Mouse (Mus musculus) urinary bladder, adult 2 months (tissue): ENCODE results near the gene Scn4a. TPM values are rescaled to one million over a fixed set of nuclear protein-coding genes. Genes with fewer than 3 reads are reported as not detected.

Source experiments
- DNase-seq: peaks from one replicate; pipeline ENCODE4 v3.0.0; 2022; ENCODE audit warnings: low spot score
- polyA plus RNA-seq: library from polyadenylated mRNA; depleted of rRNA; stranded (reverse); fragments of >200 nt; gene quantifications from 2 replicates; pipeline ENCODE4 v1.2.3, GENCODE M21; 2012

Scn4a gene
- polyA plus RNA-seq, 1 experiment, result 0.10 TPM

GRCm38 (mm10) chr11:106314333-106314812 is 38.7 kb downstream of the Scn4a start, which contains the start of gene Cd79b:
Cd79b (minus strand) TSS chr11:106314762.
- no peak for DNase-seq

DNA sequence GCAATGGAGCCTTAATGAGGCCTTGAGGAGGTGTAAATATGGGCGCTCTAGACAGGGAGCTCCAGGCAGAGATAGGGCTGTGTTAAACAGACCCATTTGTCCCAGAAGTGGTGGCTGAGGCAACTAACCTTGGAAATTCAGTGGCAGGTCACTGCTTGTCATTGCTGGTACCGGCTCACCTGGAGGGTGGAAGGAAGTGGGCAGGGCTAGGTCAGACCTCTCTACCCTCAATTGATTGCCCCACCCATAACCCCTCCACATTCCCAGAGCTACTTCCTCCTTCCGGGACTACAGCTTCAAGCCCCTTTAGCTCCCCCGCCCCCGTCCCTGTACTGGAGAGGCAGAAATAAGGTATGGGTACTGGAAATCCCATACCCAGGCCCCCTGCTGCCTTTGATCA is 39.6 kb downstream of the Scn4a start:
- DNase-seq, result no peak

GRCm38 (mm10) chr11:106310123-106310522 is 43.0 kb downstream of the Scn4a start:
- DNase-seq, result no peak

- no peak for DNase-seq
Measured at GRCm38 (mm10) chr11:106308162-106308561, 44.9 kb downstream of the Scn4a start.

- DNase-seq, result no peak
Measured at GRCm38 (mm10) chr11:106307432-106307831, 45.7 kb downstream of the Scn4a start.

- DNase-seq, result no peak
Measured at GRCm38 (mm10) chr11:106306758-106307157, 46.3 kb downstream of the Scn4a start.

GRCm38 (mm10) chr11:106306065-106306385 is 47.1 kb downstream of the Scn4a start:
- DNase-seq, result no peak

DNA sequence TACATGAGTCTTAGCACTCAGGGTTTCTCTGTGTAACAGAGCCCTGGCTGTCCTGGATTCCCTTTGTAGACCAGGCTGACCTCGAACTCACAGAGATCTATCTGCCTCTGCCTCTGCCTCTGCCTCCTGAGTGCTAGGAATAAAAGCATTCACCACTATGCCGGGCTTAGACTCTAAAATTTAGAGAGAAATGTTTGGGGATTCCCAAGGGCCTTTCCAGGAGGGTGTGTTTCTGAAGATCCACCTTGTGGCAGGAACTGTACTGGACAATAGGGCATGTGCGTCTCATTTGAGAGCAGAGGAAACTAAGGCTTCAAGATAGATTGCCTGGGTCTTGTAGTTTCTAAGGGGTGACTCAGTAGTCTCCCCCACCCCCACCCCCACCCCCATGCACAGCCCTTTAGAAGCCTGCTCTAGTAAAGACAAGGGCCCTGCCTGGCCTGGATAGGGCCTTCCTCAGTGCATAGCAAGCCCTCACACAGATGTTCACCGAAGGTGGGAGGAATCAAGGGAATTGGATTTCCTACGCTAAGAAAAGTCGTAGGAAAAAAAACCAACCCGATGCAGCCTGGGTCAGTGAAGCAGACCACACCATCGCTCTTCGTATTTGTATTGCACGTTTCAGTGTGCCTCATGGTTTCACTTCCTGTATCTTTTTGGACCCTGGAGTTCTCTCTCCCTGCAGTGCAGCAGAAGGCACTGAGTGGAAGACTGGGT is 47.6 kb downstream of the Scn4a start:
- no peak for DNase-seq

DNA sequence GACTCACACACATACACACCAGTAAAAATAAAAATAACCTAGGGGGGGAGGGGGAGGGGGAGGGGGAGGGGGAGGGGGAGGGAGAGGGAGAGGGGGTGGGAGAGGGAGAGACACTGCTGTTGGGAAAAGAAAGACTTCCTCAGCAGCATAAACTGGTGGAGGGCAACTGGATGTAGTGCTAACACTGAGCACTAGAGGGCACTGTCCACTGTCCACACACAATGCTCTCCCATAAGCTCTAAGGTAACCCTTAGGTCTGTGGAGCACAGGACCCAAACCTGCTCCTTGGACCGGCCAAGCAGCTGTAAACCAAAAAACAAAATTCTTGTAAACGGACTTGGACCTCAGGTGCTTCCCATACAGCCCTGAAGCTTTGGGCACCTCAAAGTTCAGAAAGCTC is 50.5 kb downstream of the Scn4a start:
- no peak for DNase-seq

- DNase-seq, result no peak
Measured at GRCm38 (mm10) chr11:106301765-106302164, 51.3 kb downstream of the Scn4a start, which contains the start of gene Gh. Gh (minus strand) TSS chr11:106301865.

DNA sequence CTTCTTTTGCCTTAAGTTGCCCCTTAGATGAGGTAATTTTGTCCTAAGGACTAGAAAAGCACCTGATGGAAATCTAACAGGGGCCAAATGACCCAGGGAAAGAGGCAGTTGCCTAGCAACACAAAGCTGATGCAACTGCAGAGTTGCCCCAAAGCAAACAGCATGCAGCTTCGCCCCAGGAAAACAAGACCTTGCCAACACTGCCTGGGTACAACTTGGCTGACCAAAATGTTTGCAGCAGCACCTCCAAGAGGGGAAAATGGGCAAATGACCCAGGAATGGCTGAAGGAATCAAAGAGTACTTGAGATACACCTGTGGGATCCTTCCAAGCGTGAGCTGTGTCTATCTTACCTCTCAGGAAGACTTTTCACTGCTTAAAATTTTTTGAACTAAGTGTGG is 61.2 kb downstream of the Scn4a start:
- no peak for DNase-seq

GRCm38 (mm10) chr11:106290376-106290775 is 62.7 kb downstream of the Scn4a start:
- DNase-seq, result no peak

DNA sequence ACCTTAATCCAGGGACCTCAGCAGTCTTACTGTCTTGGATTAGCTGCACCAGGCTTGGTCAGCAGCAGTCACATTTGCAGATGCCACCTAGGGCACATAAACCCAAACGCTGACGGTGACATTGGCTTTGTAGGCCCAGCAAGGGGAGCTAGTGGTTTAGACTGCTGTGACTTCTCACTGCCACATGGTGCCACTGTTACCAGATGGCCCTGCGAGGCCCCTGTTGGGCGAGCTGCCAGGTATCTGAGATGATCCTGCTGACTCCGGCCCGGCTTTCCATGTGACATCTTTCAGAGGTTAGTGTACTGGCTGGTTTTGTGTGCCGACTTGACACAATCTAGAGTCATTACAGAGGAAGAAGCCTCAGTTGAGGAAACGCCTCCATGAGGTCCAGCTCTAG is 63.7 kb downstream of the Scn4a start:
- DNase-seq, result no peak

DNA sequence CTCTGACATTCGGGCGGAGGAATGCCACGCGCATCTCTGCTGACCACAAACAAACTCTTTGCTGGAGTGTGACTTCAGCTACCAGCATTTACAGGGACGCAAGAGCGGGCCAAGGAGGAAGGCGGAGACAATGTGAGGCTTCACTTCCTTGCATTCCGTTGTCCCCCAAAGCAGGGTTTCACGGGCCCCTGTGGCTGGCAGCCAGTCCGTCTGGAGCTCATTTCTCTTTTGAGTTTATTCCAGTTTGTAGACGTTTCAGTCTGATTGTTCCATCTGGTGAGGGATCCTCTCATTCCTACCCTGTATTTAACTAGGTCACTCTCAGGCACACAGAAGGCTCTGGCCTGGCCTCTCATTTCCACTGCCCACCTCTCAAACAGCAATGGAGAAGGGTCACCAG is 66.1 kb downstream of the Scn4a start:
- no peak for DNase-seq

DNA sequence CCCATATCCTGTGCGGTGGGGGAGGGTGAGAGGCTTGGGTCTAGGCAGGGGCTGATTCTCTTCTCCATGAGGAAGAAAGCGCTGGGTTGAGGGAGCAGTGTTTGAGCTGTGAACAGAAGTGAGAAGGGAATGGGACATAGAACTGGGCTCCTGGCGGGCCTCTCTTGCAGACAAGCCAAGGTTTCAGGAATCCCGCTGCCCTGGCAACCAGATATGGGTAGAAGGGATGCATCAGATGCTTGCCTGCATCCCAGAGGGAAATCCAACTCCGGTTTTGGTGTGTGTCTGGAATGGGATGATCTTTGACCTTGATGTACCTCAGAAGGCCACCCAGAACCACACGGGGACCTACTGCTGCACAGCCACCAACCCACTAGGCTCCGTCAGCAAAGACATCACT is 66.9 kb downstream of the Scn4a start:
- no peak for DNase-seq

GRCm38 (mm10) chr11:106284126-106284525 is 69.0 kb downstream of the Scn4a start:
- DNase-seq, result no peak

- no peak for DNase-seq
Measured at GRCm38 (mm10) chr11:106283371-106283770, 69.7 kb downstream of the Scn4a start.

- no peak for DNase-seq
Measured at GRCm38 (mm10) chr11:106282452-106282851, 70.6 kb downstream of the Scn4a start.

- peak; percentile 71 for DNase-seq
Measured at GRCm38 (mm10) chr11:106276454-106276853, 76.6 kb downstream of the Scn4a start, which contains the start of gene Tcam1. Tcam1 (plus strand) TSS chr11:106276672.

- no peak for DNase-seq
Measured at GRCm38 (mm10) chr11:106274971-106275411, 78.1 kb downstream of the Scn4a start.

DNA sequence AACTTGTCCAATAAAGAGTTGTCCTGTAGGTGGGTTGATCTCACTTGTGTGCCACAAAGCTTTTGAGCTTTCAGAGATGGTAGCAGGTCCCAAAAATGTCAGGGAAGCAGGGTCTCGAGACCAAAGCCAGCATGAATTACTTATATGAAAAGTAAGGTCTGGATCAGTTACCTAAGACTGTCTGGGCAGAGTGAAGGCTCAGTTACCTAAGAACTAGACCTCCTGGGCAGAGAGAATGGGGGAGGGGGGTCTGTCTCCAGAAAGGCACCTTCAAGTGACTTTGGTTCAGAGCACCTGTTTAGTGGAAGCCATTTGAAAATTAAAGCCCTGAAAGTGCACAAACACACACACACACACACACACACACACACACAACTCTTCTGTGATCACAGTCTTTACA is 78.7 kb downstream of the Scn4a start:
- DNase-seq, result no peak

DNA sequence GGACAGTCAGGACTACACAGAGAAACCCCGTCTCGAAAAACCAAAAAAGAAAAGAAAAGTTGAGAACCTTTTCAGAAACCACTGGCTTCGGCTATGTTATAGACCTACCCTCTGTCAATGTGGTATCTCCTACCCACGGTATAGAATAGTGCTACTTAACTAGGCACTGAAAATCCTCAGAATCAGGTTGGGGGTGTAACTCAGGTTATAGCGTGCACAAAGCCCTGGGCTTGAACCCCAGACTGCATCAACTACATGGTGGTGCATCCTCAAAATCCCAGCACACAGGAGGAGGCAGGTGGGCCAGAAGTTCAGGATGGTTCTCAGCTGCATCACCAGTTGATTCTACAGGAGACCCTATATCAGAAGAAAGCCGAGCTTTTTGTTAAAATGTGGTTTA is 79.3 kb downstream of the Scn4a start:
- DNase-seq, result no peak

GRCm38 (mm10) chr11:106273311-106273684 is 79.8 kb downstream of the Scn4a start:
- DNase-seq, result no peak
